Mouse (Mus musculus): ENCODE data around the gene Zc3h6. TPM values are rescaled to one million over a fixed set of nuclear protein-coding genes. Genes with fewer than 3 reads are reported as not detected.

Zc3h6 gene
- polyA plus RNA-seq, 1 experiment: 4.0 TPM

DNA sequence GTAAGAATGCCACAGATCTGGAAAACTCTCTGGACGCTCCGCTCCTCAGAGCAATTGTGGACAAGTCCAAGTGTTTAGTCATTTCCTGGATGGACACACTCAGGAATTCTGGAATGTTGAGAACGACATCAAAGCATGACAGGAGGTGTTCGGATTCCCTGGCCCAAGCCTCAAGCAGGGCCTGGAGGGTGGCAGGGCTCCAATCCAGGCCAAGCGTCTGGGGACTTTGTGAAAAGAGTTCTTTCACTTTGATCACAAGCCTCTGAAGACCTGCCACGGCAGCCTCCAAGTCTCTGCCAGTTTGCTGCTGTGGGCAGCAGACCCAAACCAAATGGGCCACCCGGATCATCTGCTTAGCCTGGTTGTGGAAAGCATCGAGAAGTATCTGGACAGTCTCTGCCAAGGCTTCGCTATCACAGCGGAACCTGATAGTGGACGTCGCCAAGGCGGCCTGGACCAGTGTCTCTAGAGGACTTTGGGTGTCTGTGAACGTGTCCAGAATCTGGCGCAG is 71.3 kb downstream of the Zc3h6 start:
- peak; percentile 25 for DNase-seq (ENCODE audit: low read depth)
- TF ChIP-seq POLR2A (IDR thresholded peaks at IDR 0.05; ENCODE audit: borderline replicate concordance, extremely low read depth, insufficient read depth, insufficient read length, poor library complexity, severe bottlenecking) (no peak), CTCF (IDR thresholded peaks at IDR 0.05; ENCODE audit: borderline replicate concordance, extremely low read depth, insufficient read depth, insufficient read length) (no peak)

DNA sequence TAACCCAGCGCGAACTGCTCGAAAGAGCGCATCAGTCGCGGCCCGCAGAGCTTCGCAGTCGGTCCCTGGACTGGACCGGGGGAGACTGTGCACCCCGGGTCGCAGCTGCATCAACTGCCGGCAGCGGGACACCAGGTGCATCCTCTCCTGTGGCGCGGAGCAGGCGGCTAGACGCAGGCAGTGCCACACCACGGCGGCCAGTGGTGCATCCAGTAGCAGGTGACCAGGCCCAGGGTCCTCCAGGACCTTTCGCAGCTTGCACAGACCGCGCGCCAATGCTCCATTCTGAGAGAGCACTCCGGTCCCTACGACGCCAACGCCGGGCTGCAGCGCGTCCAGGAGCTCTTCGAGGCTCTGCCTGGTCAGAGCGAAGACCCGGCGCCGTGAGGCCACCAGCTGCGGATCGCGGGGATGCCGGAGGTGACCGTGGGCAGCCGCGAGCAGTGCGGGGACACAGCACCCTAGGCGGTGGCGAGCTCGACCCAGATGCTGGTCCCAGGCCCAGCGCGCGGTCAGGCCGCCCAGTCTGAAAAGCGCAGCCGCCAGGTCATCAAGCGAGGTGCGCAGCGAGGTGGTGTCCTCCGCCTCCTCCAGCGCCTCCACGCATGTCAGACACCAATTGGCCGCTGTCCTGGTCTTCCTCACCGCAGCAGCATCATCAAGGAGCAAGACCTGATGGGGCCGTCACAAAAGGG is 71.9 kb downstream of the Zc3h6 start:
- DNase-seq (ENCODE audit: low read depth): peak; percentile 69
- TF ChIP-seq POLR2A (IDR thresholded peaks at IDR 0.05; ENCODE audit: borderline replicate concordance, extremely low read depth, insufficient read depth, insufficient read length, poor library complexity, severe bottlenecking): no peak
- TF ChIP-seq CTCF (IDR thresholded peaks at IDR 0.05; ENCODE audit: borderline replicate concordance, extremely low read depth, insufficient read depth, insufficient read length): no peak

DNA sequence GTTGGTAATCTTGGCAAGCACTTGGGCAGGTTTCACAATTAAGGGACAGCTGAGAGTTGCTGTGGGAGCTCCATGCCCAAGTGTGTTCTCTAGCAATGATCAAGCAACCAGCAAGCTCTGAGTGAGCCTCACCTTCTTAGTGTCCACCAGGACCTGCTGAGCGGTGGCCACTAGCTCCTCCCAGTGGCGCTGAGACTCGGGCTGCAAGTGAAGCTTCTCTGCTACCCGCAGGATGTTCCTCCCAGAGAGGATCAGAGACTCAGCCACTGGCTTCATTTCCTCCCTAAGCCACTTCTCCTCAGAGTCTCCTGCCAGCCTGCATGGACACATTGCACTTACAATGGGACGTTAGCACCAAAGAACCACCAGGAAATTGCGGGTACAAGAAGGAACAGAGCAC is 73.4 kb downstream of the Zc3h6 start:
- no peak for DNase-seq (ENCODE audit: low read depth)
- TF ChIP-seq POLR2A (IDR thresholded peaks at IDR 0.05; ENCODE audit: borderline replicate concordance, extremely low read depth, insufficient read depth, insufficient read length, poor library complexity, severe bottlenecking): no peak
- TF ChIP-seq CTCF (IDR thresholded peaks at IDR 0.05; ENCODE audit: borderline replicate concordance, extremely low read depth, insufficient read depth, insufficient read length): no peak

DNA sequence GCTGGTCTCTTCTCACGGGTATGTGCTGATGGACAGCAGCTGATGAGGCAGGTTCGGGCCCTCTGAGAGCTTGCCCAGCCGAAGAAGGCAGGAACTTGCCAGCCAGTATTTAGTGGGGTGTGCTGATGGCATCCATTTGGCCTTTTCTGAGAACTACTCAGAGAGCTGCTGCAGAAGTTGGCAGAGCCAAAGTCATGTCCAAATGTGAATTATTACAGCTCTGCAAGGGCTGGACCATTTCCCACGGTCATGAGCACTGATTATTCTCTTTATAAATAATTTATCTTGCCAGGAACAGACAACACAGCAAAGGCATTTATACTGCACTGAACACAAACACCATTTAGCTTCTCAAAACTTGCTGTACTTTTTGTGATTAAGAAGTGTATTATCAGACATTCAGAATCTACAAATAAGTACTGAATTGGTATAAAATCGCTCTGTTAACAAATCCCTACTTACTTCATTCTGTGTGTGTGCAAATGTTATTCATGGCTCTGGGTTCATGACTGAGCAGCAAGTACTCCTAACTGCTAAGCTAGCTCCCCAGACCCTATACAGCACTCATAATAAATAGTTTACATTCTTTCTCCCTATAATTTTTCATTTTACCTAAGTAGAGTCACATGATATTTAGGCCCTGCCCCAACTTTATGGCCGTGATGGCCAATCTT is 79.1 kb downstream of the Zc3h6 start:
- no peak for TF ChIP-seq CTCF (IDR thresholded peaks at IDR 0.05; ENCODE audit: borderline replicate concordance, extremely low read depth, insufficient read depth, insufficient read length)
- TF ChIP-seq POLR2A (IDR thresholded peaks at IDR 0.05; ENCODE audit: borderline replicate concordance, extremely low read depth, insufficient read depth, insufficient read length, poor library complexity, severe bottlenecking): no peak
- no peak for DNase-seq (ENCODE audit: low read depth)

DNA sequence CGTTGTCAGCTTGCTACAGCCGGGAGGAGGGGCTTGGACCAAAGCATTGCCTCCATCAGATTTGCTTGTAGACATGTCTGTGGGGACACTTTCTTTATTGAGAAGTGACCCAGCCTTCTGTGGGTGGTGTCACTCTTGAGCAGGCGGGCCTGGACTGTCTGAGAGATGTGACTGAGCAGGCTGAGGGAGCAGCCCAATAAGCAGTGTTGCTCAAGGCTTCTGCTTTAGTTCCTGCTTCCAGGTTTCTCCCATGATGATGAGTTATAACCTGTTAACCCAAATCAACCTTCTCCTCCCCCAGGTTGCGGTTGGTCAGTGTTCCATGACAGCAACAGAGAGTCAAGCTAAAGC is 79.6 kb downstream of the Zc3h6 start:
- no peak for TF ChIP-seq CTCF (IDR thresholded peaks at IDR 0.05; ENCODE audit: borderline replicate concordance, extremely low read depth, insufficient read depth, insufficient read length)
- DNase-seq (ENCODE audit: low read depth): no peak

DNA sequence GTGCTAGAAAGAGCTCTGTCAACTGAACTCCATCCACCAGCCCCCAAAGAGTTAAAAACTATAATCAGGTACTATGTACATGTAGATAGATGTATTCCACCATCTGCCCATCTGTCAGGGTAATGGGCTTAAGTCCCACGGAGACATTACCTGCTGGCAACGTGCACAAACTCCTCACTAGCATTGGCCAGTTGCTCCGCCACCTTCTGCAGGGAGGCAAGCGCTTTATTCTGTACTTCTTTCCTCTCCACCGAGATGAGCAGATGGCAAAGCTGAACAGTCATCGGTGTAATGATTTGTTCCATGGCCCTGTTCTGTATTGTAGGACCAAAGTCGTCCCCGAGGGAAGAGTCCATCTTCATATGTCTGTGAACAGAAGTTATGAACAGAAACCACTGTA is 80.6 kb downstream of the Zc3h6 start, which contains the start of gene Vinac1:
TSS of gene Vinac1 (minus strand) at position 362 of the 400 bp plus-strand sequence.
- DNase-seq (ENCODE audit: low read depth): no peak
- TF ChIP-seq CTCF (IDR thresholded peaks at IDR 0.05; ENCODE audit: borderline replicate concordance, extremely low read depth, insufficient read depth, insufficient read length) (no peak), POLR2A (IDR thresholded peaks at IDR 0.05; ENCODE audit: borderline replicate concordance, extremely low read depth, insufficient read depth, insufficient read length, poor library complexity, severe bottlenecking) (no peak)

DNA sequence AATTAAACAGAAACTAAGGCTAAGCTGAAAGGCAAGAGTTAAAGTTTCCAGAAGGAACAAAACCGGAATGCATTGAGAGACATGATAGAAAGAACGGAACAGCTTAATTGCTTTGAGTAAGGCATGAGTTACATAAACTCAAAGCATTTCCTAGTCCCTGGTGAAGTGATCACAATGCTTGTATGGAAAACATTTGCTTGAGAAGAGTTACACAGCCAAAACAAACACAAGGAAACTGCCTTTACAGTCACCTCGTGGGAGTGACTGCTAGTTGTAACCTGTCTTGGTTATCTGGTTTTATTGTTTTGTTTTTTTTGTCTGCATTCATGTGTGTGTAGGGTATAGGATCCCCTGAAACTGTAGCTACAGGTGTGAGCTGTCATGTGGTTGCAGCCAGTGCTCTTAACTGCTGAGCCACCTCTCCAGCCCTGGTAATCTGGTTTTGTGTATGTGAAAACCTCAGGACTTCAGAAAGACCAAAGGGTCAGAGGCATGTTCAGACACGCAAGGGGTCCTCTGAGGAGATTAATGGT is 85.3 kb downstream of the Zc3h6 start:
- TF ChIP-seq CTCF (IDR thresholded peaks at IDR 0.05; ENCODE audit: borderline replicate concordance, extremely low read depth, insufficient read depth, insufficient read length): no peak
- no peak for TF ChIP-seq POLR2A (IDR thresholded peaks at IDR 0.05; ENCODE audit: borderline replicate concordance, extremely low read depth, insufficient read depth, insufficient read length, poor library complexity, severe bottlenecking)
- no peak for DNase-seq (ENCODE audit: low read depth)

DNA sequence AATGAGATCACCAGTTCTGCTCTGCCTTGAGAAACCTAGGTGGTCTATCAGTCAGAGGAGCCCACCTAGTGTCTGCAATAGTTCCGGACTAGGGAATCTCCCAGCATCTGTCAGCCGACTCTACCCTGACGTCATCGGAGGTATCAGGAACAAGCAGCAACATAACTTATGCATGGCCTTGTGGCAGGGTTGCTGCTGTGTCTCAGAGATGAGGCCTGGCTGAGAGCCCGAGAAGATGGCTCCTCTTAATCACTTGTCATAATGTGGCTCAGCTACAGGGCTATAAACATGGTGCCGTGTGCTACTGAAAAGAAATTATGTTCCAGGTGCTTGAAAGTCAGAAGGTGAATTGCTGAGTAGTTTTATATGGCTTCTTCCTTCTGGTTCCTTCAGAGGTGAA is 88.5 kb downstream of the Zc3h6 start:
- no peak for DNase-seq (ENCODE audit: low read depth)

DNA sequence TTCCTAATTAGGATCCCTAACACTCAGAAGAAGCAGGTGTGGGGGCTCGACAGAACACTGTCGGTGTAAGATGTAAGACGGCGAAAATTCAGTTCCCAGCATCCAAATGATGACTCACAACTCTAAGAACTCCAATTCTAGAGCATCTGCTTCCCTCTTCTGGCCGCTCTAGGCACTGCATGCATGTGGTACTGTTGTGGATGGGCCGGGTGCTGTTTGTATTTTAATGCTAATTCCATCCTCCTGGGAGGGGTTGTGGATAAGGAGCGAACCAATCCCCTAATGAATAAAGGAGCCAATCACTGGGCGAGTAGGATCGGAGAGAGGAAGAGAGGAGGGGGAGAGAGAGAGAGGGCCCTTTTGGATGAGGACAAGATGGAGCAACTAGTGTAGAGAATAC is 89.4 kb downstream of the Zc3h6 start:
- TF ChIP-seq POLR2A (IDR thresholded peaks at IDR 0.05; ENCODE audit: borderline replicate concordance, extremely low read depth, insufficient read depth, insufficient read length, poor library complexity, severe bottlenecking) (no peak), CTCF (IDR thresholded peaks at IDR 0.05; ENCODE audit: borderline replicate concordance, extremely low read depth, insufficient read depth, insufficient read length) (peak; percentile 40; the same call in 1 of the 2 replicates)
- peak; percentile 33 for DNase-seq (ENCODE audit: low read depth)

More for the DNA sequence above, 88.5 kb downstream of the Zc3h6 start:
- TF ChIP-seq POLR2A (IDR thresholded peaks at IDR 0.05; ENCODE audit: borderline replicate concordance, extremely low read depth, insufficient read depth, insufficient read length, poor library complexity, severe bottlenecking) (no peak), CTCF (IDR thresholded peaks at IDR 0.05; ENCODE audit: borderline replicate concordance, extremely low read depth, insufficient read depth, insufficient read length) (no peak)

DNA sequence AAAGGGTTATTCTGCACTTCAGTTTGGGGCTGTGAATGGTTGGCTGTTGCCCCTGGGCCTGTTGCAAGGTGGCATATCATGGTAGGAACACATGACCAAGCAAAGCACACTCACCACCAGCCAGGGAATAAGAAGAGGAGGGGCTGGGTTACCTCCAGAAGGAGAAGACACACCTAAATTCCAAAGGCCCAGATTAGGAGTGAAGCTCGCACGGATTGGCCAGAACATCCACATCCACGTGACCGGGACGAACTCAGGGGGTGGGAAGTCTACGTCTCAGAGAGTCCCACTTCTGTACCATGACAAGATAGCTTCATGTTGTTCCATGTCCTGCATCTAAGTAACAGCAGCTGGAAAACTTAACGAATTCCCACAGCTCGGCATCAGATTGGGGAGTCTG is 90.1 kb downstream of the Zc3h6 start:
- no peak for DNase-seq (ENCODE audit: low read depth)
- TF ChIP-seq CTCF (IDR thresholded peaks at IDR 0.05; ENCODE audit: borderline replicate concordance, extremely low read depth, insufficient read depth, insufficient read length) (no peak), POLR2A (IDR thresholded peaks at IDR 0.05; ENCODE audit: borderline replicate concordance, extremely low read depth, insufficient read depth, insufficient read length, poor library complexity, severe bottlenecking) (no peak)

DNA sequence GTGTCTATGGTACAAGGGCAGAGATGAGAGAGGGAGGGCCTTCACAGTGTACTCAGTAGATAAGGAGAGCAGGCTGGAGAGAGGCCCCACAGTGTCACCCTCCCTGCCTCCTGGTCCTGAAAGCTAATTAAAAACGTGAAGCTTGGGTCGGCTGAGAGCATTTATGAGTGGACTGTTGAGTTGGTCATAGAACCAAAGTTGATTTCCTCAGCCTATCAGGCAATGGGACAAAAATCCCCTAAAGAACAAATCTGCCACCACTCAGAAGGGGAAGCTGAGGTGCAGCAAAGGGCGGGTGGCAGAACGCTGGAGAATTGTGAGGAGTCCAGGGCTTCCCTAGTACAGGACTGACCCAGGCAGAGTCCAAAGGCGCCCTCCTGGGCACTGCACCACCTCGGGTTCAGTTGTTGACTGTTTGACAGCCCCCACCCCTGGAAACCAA is 90.7 kb downstream of the Zc3h6 start:
- DNase-seq (ENCODE audit: low read depth): no peak
- TF ChIP-seq POLR2A (IDR thresholded peaks at IDR 0.05; ENCODE audit: borderline replicate concordance, extremely low read depth, insufficient read depth, insufficient read length, poor library complexity, severe bottlenecking) (no peak), CTCF (IDR thresholded peaks at IDR 0.05; ENCODE audit: borderline replicate concordance, extremely low read depth, insufficient read depth, insufficient read length) (no peak)
